Mouse (Mus musculus): Measurements from ENCODE around the gene Scaper.

DNA sequence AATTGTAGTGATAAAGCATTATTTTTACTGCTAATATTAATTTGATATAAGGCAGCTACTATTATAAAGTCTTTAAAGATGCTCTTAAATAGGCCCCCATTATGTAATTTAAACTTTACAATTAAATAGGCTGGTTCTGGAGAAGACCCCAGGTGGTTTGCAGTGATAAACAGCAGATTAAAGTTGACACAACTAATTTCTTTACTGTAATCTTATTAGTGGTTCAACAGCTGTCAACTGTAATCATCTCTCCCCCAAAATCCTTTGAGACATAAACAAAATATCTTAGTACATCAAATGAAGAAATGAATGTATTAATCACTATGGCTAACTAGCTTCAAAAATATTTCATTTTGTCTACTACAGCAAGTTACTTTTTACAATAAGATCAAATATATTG lies 260.8 kb downstream of the Scaper start:
- TF ChIP-seq POLR2A (IDR thresholded peaks at IDR 0.05; ENCODE audit: control insufficient read depth, extremely low read depth, insufficient read depth, low read length, poor library complexity), result no peak
- TF ChIP-seq CTCF (IDR thresholded peaks at IDR 0.05; ENCODE audit: borderline replicate concordance, control insufficient read depth, extremely low read depth, insufficient read depth, low read length, poor library complexity), result no peak

Data from thymus, adult 2 months (tissue).